Mouse (Mus musculus) adrenal gland, postnatal 25 days (tissue): Measurements from ENCODE around the gene Tex29. TPM values are rescaled to one million over a fixed set of nuclear protein-coding genes. Genes with fewer than 3 reads are reported as not detected.
A peak's percentile ranks its signal among the peaks of the same experiment; 100 is the strongest.

Experiments used
- DNase-seq: peaks from one replicate; pipeline ENCODE4 v3.0.0; 2021; ENCODE audit warnings: mixed read lengths
- long read RNA-seq: library from polyadenylated mRNA; stranded (forward); transcript quantifications from one replicate; pipeline ENCODE4 v2.0.0, GENCODE M21; 2021
- total RNA-seq: library from RNA; stranded (reverse); gene quantifications from 2 replicates; pipeline ENCODE4 v1.2.3, GENCODE M21; 2021

Gene Tex29
- not detected in 2 replicates for total RNA-seq
- long read RNA-seq, result 0 reads

- DNase-seq, result no peak
Measured at GRCm38 (mm10) chr8:11840174-11840573, at the start of gene Tex29. Gene Tex29 (plus strand): TSS chr8:11840474.

GRCm38 (mm10) chr8:11794956-11795355 lies 45.3 kb upstream of the Tex29 start:
- no peak for DNase-seq

DNA sequence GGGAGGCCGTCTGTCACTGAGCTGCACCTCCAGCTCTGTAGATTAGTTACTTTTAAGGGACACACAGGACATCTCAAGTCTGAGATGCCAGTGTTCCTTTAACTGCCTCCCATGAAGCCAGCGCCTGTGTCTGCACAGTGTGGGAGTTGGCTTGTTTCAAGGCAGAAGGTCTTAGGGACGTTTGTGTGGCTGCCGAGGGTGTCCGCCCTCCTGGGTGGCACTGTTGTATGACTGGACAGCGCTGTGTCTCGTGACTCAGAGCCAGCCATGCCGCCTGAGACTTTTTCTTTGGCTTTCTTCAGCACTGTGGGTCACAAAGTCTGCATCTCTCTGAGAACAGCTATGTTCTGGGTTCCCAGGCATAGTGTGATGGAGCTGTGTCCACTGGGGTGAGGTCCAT lies 43.1 kb upstream of the Tex29 start:
- DNase-seq, result no peak

GRCm38 (mm10) chr8:11797729-11798479 lies 42.4 kb upstream of the Tex29 start:
- no peak for DNase-seq

DNA sequence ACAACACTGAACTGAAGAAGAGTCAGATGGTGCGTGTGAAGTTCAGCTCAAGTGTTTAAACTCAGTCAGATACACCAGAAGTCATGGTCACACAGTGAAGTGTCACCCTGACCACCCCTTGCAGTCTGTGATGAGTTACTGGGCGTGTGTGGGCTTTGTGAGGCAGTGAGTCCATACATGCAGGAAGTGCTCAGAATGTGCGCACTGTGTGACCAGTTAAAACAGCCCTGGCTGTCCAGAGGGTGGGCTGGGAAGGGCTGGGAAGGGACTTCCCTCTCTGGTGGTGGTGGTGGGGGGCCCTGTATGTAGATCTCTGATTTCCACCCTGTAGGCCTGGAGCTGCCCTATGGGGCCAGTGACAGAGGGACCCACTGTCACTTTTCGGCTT lies 41.8 kb upstream of the Tex29 start:
- DNase-seq, result no peak

GRCm38 (mm10) chr8:11799098-11799497 lies 41.2 kb upstream of the Tex29 start:
- DNase-seq, result no peak

DNA sequence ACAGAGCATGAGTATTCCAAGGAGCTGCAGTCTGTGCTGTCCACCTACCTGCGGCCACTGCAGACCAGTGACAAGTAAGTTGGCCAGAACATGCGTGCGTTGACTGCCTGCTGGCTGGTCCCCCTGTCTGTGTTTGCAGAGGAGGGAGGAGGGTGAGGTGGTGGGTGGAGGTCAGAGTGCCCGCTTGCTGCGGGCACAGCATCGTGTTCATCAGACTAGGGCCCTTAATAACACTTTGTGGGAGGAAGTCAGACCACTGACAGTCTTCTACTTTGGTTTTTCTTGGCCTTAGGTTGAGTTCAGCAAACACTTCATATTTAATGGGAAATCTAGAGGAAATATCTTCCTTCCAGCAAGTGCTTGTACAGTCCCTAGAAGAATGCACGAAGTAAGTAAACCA lies 39.8 kb upstream of the Tex29 start:
- no peak for DNase-seq

GRCm38 (mm10) chr8:11801571-11801970 lies 38.7 kb upstream of the Tex29 start:
- no peak for DNase-seq

DNA sequence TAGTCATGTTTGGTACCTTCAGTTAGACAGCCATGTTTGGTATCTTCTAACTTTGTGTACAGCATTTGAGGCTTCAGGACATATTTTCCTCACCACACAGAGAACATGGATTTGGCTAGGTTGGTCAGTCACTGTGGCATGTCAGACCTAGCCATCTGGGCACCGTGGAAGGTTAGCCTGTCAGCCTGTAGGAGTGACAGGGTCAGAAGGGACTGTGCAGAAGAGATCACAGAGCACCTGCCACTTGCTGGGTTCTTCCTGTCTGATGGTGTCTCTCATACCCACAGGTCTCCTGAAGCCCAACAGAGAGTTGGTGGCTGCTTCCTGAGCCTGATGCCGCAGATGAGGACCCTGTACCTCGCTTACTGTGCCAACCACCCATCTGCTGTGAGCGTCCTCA lies 35.4 kb upstream of the Tex29 start:
- no peak for DNase-seq

DNA sequence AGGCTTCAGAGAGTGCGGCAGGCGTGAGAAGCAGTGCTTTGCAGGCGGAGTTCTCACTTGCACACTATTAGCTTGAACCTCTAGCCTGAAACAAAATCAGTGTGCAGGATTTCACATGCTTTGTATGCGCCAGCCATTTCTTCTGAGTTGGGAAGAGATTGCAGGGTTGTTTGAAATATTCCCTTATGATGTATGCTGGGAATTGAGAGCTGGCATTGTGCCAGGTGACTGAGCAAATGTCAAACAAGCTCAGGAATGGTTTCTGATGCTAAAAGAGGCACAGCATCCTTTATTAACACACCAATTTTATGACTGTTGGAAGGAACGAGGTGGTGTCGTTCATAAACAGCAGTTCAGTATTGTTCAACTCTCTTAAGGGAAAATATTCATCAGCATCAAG lies 34.0 kb upstream of the Tex29 start:
- no peak for DNase-seq

GRCm38 (mm10) chr8:11807361-11807760 lies 32.9 kb upstream of the Tex29 start:
- no peak for DNase-seq

- no peak for DNase-seq
Measured at GRCm38 (mm10) chr8:11808047-11808446, 32.2 kb upstream of the Tex29 start.

GRCm38 (mm10) chr8:11810426-11810825 lies 29.8 kb upstream of the Tex29 start:
- no peak for DNase-seq

DNA sequence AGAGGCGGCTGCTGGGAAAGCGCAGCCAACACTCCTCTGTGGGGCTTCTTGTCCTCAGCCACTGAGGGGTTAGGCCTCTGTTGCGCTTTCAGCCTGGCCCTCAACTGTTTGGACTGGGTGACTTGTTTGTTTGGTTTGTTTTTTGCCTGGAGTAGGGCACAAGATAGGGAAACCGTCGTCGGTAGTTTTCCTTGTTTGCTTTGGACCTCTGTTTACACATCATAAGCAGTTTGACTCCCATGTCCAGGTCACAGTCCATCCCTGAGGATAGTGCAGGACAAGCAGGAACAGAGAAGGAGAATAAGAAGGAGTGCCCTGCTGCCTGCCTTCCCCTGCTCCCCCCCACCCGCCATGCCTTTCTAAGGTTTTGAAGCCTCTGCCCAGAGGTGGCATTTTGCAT lies 26.5 kb upstream of the Tex29 start:
- DNase-seq, result no peak

- no peak for DNase-seq
Measured at GRCm38 (mm10) chr8:11815206-11815605, 25.1 kb upstream of the Tex29 start.

DNA sequence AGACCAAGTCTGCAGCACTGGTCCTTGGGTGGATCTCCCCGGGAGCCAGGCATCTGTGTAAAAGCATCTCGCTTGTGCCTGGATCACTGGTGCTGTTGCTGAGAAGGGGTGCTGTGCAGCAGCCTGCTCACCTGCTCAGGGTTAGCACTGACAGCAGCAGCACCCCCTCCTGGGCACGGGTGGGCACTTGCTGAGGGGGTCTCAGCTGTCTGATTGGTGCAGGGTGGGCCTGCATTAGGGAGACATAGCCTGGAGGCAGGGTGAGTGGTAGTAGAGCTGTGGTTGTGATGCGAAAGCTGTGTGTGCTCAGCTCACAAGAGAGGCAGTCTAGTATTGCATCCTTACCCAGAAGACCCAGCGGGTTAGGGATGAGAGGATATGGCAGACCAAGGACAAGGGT lies 20.1 kb upstream of the Tex29 start:
- DNase-seq, result no peak

DNA sequence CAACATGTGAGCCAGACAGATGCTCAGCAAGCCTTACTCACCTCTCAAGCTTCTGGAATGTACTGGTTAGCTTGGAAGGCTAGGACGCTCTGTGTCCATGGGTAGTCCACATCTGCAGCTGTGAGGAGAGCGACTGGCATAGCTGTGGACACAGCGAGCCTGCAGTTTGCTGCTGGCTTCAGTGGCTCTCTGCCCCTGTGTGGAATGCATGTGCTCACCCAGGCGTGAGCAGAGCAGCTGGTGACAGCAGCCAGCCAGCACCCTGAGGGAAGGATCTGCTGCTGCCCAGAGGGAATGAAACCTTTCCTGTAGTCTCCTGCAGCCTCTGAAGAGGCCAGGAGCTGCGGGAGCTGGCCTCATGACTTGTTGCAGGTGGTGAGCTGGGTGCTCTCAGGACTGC lies 19.7 kb upstream of the Tex29 start:
- DNase-seq, result no peak

DNA sequence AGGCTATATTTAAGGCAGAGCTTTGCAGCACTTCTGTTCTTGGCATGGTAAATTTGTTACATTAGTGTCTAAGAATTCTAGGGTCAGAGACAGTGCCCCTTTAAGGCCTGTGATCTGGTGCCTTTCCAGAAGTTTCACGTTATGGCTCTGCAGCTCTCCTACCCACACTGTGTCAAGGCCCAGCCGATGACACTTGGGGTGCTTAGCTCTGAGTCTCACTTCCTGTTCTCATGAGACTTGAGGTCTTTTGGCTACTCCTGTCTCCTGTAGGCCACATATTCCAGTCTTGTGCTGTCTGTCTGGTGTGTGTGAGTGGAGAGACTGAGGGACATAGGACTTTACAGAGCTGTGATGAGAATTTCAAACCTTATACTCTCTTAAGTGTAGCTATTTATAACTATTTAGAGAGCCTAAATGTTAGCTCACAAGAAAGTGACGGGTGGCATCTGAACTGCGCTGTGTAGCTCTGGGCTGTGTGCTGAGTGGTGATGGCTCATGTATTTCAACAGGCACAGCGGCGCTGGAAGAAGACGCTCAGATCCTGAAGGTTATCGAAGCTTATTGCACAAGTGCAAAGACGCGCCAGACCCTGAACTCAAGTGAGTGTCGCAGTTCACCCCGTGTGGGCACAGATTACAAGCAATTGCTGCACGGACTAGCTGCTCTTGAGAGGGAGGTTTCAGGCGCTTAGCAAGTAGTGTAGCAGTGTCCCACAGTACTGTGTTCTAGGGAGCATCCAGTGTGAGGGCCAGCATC lies 18.6 kb upstream of the Tex29 start:
- peak; percentile 49 for DNase-seq

GRCm38 (mm10) chr8:11822550-11823060 lies 17.7 kb upstream of the Tex29 start:
- DNase-seq, result no peak

DNA sequence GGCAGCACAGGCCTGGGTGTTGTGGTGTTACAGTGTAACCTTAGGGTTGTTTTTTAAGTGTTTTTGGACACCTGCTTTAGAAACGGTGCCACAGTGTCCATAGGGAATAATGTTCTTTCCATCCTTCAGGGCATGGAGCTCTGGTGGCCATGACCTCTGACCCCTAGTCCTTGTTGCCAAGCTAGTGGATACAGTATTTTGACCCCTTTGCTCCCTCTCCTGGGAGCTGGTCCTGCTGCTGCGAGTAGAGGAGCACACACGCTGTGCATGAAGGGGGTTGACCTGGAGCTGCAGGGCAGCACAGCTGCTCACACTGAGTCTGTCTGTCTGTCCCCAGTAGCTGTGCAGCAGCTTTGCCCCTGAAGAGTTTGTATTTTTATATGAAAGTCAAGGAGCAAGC lies 14.5 kb upstream of the Tex29 start:
- DNase-seq, result no peak

DNA sequence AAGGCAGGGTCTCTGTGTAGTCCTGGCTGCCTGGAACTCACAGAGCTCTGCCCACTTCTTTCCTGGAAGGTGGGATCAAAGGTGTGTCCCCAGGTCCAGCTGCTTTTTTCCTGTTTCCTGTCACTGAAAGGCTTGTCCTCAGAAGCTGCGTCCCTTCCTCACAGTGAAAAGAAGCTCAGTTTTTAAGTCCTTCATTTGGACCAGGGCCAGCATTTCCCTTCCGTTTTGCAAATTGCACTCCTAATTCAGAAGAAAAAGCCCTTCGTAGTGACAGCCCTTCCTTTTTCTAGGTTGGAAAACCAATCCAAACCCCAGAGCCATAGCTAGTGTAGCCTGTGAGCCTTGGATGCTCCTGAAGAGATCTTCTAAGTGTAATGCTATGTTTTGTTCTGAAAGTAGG lies 13.0 kb upstream of the Tex29 start:
- DNase-seq, result no peak

GRCm38 (mm10) chr8:11830214-11831046 lies 9.8 kb upstream of the Tex29 start:
- DNase-seq, result no peak

DNA sequence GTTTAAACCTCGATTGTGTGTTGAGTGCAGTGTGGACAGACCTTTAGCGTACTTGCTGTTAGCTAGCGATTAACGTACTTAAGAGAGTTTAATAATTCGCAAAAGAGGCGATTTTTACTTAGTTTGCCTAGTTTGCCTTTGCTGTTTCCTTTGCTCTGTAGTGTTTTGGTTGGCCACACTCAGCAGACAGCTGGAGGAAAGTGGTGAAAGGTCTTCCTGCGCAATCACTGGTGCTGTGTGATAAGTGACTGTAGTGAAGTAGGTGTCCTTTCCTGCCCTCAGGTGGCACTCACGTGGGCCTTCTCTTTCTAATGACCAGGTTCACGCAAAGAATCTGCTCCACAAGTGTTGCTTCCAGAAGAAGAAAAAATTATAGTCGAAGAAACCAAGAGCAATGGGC lies 9.1 kb upstream of the Tex29 start:
- no peak for DNase-seq
